Mouse (Mus musculus): ENCODE results near the gene Anapc1. TPM values are rescaled to one million over a fixed set of nuclear protein-coding genes. Genes with fewer than 3 reads are reported as not detected.

Gene Anapc1
- total and polyA plus RNA-seq, 3 experiments: 51.7 to 146 (median 92.0) TPM

- Histone ChIP-seq H3K27me3 (replicated peaks) (no peaks in the 10 kb centered on the region), H3K4me3 (replicated peaks in 1 of 3; ENCODE audit: low read depth in 2 of 3, low read length in 2 of 3, poor library complexity in 1 of 3) (no peak overlapping the region), H3K36me3 (replicated peaks in 1 of 2; ENCODE audit: control insufficient read depth in 1 of 2, insufficient read depth in 1 of 2, low read length in 1 of 2) (peaks cover 51 to 67% of the 10 kb centered on the region in 2 experiments), H3K27ac (ENCODE audit: insufficient read depth, low read depth) (no peak overlapping the region), H3K4me1 (ENCODE audit: control insufficient read depth in 1 of 2, insufficient read depth in 2 of 2) (no peaks in the 10 kb centered on the region), H3K9ac (ENCODE audit: insufficient read depth, low read depth) (no peak overlapping the region), H3K9me3 (replicated peaks; ENCODE audit: low read length) (peaks cover 2% of the 10 kb centered on the region), H3K79me2 (replicated peaks; ENCODE audit: control insufficient read depth, extremely low read depth, insufficient read depth, poor library complexity, severe bottlenecking) (no peaks in the 10 kb centered on the region), H3K4me2 (ENCODE audit: insufficient read depth, low read depth, poor library complexity, severe bottlenecking) (no peak overlapping the region)
- dilution Hi-C loops (cut with MboI; ENCODE audit: extremely low pct_ligation_motif_present, extremely low pct_unique_long_range_greater_than_20kb, low sequenced_read_pairs) (no loop called here), in situ Hi-C loops (cut with MboI; ENCODE audit: low pct_ligation_motif_present, low pct_unique_long_range_greater_than_20kb, low sequenced_read_pairs) (no loop called here)
- no peak for DNase-seq (ENCODE audit: extremely low read depth)
- TF ChIP-seq JUND (conservative IDR thresholded peaks at IDR 0.05; ENCODE audit: low read depth, low read length): no peak
- no peak for TF ChIP-seq MXI1 (IDR thresholded peaks at IDR 0.05; ENCODE audit: low read depth, low read length)
- no peak for TF ChIP-seq MEF2A (IDR thresholded peaks at IDR 0.05; ENCODE audit: borderline replicate concordance, low read depth, low read length)
- TF ChIP-seq RAD21 (IDR thresholded peaks at IDR 0.05; ENCODE audit: low read depth, low read length): no peak
These were observed 76.0 kb downstream of the Anapc1 start for GRCm38 (mm10) chr2:128611178-128611577.

- Histone ChIP-seq H3K79me2 (replicated peaks; ENCODE audit: control insufficient read depth, extremely low read depth, insufficient read depth, poor library complexity, severe bottlenecking) (no peaks in the 10 kb centered on the region), H3K4me1 (ENCODE audit: control insufficient read depth in 1 of 2, insufficient read depth in 2 of 2) (no peaks in the 10 kb centered on the region), H3K36me3 (replicated peaks in 1 of 2; ENCODE audit: control insufficient read depth in 1 of 2, insufficient read depth in 1 of 2, low read length in 1 of 2) (peaks cover 37 to 50% of the 10 kb centered on the region in 2 experiments), H3K27ac (ENCODE audit: insufficient read depth, low read depth) (no peak overlapping the region), H3K4me3 (replicated peaks in 1 of 3; ENCODE audit: low read depth in 2 of 3, low read length in 2 of 3, poor library complexity in 1 of 3) (no peak overlapping the region), H3K9ac (ENCODE audit: insufficient read depth, low read depth) (no peak overlapping the region), H3K4me2 (ENCODE audit: insufficient read depth, low read depth, poor library complexity, severe bottlenecking) (no peak overlapping the region), H3K27me3 (replicated peaks) (no peaks in the 10 kb centered on the region), H3K9me3 (replicated peaks; ENCODE audit: low read length) (peaks cover 5% of the 10 kb centered on the region)
- no peak for DNase-seq (ENCODE audit: extremely low read depth)
- in situ Hi-C loops (cut with MboI; ENCODE audit: low pct_ligation_motif_present, low pct_unique_long_range_greater_than_20kb, low sequenced_read_pairs): no loop called here
- no peak for TF ChIP-seq E2F4 (IDR thresholded peaks at IDR 0.05; ENCODE audit: insufficient replicate concordance, low read depth, low read length)
- TF ChIP-seq ZNF384 (IDR thresholded peaks at IDR 0.05; ENCODE audit: low read depth, low read length): no peak
- TF ChIP-seq USF1 (IDR thresholded peaks at IDR 0.05; ENCODE audit: low read depth, low read length): no peak
- dilution Hi-C loops (cut with MboI; ENCODE audit: extremely low pct_ligation_motif_present, extremely low pct_unique_long_range_greater_than_20kb, low sequenced_read_pairs): no loop called here
These were observed 77.9 kb downstream of the Anapc1 start for GRCm38 (mm10) chr2:128609286-128609685.

GRCm38 (mm10) chr2:128601534-128601933 is 85.7 kb downstream of the Anapc1 start:
- Histone ChIP-seq H3K4me2 (ENCODE audit: insufficient read depth, low read depth, poor library complexity, severe bottlenecking) (no peak overlapping the region), H3K27me3 (replicated peaks) (no peaks in the 10 kb centered on the region), H3K36me3 (replicated peaks in 1 of 2; ENCODE audit: control insufficient read depth in 1 of 2, insufficient read depth in 1 of 2, low read length in 1 of 2) (no peaks in the 10 kb centered on the region), H3K4me1 (ENCODE audit: control insufficient read depth in 1 of 2, insufficient read depth in 2 of 2) (no peaks in the 10 kb centered on the region; a peak in 1 of 4 replicates), H3K9ac (ENCODE audit: insufficient read depth, low read depth) (no peak overlapping the region), H3K27ac (ENCODE audit: insufficient read depth, low read depth) (no peak overlapping the region), H3K4me3 (replicated peaks in 1 of 3; ENCODE audit: low read depth in 2 of 3, low read length in 2 of 3, poor library complexity in 1 of 3) (no peak overlapping the region), H3K9me3 (replicated peaks; ENCODE audit: low read length) (peaks cover 3% of the 10 kb centered on the region), H3K79me2 (replicated peaks; ENCODE audit: control insufficient read depth, extremely low read depth, insufficient read depth, poor library complexity, severe bottlenecking) (no peaks in the 10 kb centered on the region)
- no peak for DNase-seq (ENCODE audit: extremely low read depth)
- in situ Hi-C loops (cut with MboI; ENCODE audit: low pct_ligation_motif_present, low pct_unique_long_range_greater_than_20kb, low sequenced_read_pairs): no loop called here
- TF ChIP-seq HCFC1 (IDR thresholded peaks at IDR 0.05; ENCODE audit: low read depth, low read length): no peak
- TF ChIP-seq NELFE (IDR thresholded peaks at IDR 0.05; ENCODE audit: low read depth, low read length): no peak
- TF ChIP-seq MXI1 (IDR thresholded peaks at IDR 0.05; ENCODE audit: low read depth, low read length): no peak
- TF ChIP-seq ZNF384 (IDR thresholded peaks at IDR 0.05; ENCODE audit: low read depth, low read length): no peak
- TF ChIP-seq BHLHE40 (IDR thresholded peaks at IDR 0.05; ENCODE audit: low read depth, low read length): no peak
- TF ChIP-seq EP300 (IDR thresholded peaks at IDR 0.05; ENCODE audit: low read length): no peak
- dilution Hi-C loops (cut with MboI; ENCODE audit: extremely low pct_ligation_motif_present, extremely low pct_unique_long_range_greater_than_20kb, low sequenced_read_pairs): no loop called here

All from CH12.LX (cell line).